Mouse (Mus musculus) heart, postnatal 10 days (tissue): Measurements from ENCODE around the gene Cypt14. TPM values are rescaled to one million over a fixed set of nuclear protein-coding genes. Genes with fewer than 3 reads are reported as not detected.
"Not testable (repeated sequence)": the region's sequence is repeated elsewhere in the genome, so short reads cannot be mapped to it uniquely, and the experiment has no call there.

Experiments used
- DNase-seq, 2 experiments: peaks; one replicate each; pipeline ENCODE4 v3.0.0; 2021
- intact Hi-C: fragments of 180-260 bp; cut with DNase I; formaldehyde crosslinking; loops from one replicate; pipeline ENCODE4 v1.15.1; 2025
- total RNA-seq, 2 experiments: library from RNA; stranded (reverse); gene quantifications; 2 replicates each; pipeline ENCODE4 v1.2.3; 2021

The Cypt14 gene
- total RNA-seq: not detected

DNA sequence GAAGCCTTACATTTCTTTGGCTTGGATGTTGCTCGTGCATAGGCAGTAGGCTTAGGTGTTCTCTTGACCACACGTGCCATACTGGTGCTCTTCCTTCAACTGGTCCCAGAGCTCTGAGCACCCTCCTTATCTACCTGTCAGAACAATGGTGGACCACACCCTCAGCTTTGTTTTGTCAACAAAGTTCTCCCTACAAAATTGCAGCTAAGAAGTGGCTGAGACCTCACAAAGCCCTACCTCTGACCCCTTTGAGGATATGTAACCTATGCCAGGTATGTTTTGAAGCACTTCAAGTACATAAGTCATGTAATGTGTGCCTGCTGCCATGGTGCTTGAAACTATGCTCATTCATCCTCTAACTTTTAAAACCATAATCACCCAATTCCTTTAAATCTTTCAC, at the start of gene Cypt14:
TSS of gene Cypt14 (minus strand) at position 101 of the 400 bp plus-strand sequence.
- intact Hi-C loops, DNase-seq: not testable (repeated sequence)
